Comparison of ENCODE assay signal across 8 mouse cellular contexts in genomic region chr10:7681343-7682025, GRCm38 (mm10). TPM values are rescaled to one million over a fixed set of nuclear protein-coding genes. Genes with fewer than 3 reads are reported as not detected.
DNase-seq lines count a peak whose midpoint lies in the region; ATAC-seq lines count a peak whose summit lies in the region.

No protein-coding gene starts in this region.

- no peaks in the 10 kb centered on the region for H3K27me3 ChIP-seq in hindbrain, embryonic 10.5 days (ENCODE audit: insufficient read depth, poor library complexity, severe bottlenecking)

- H3K27ac ChIP-seq in hindbrain, embryonic 10.5 days: peak overlapping the region; percentile 99

- peak; percentile 85 for DNase-seq in Muller cell, postnatal 12 days (ENCODE audit: inconsistent ontology term)
- peak; percentile 76 for DNase-seq in cerebellum, adult 9-11 months
- peak; percentile 79 for DNase-seq in hindbrain, embryonic 10.5 days (ENCODE audit: low spot score)
- peak; percentile 53 to 65 for DNase-seq in layer of hippocampus, postnatal 14 days (ENCODE audit: low spot score in 2 of 2)
- peak; percentile 83 for DNase-seq in lung, postnatal 10 days
- DNase-seq in ovary, postnatal 14 days (ENCODE audit: low spot score): peak; percentile 66
- DNase-seq in thymus, postnatal 10 days (ENCODE audit: low spot score in 2 of 2): peak; percentile 52 to 58

- peak overlapping the region; percentile 97 for H3K4me3 ChIP-seq in hindbrain, embryonic 10.5 days

- H3K4me1 ChIP-seq in hindbrain, embryonic 10.5 days (replicated peaks): peaks cover 31% of the 10 kb centered on the region

- peak; percentile 66 for ATAC-seq in frontal cortex, adult (ENCODE audit: low TSS enrichment)

- H3K36me3 ChIP-seq in hindbrain, embryonic 10.5 days: peaks cover 42% of the 10 kb centered on the region

- H3K9me3 ChIP-seq in hindbrain, embryonic 10.5 days: no peaks in the 10 kb centered on the region

- under 1% methylated on average over 64 of the region's 64 CpGs for WGBS in hindbrain, embryonic 10.5 days

RNA-seq across cellular contexts. Expression of gene Lats1, which starts 0.5 kb away (rescaled TPM):
- polyA plus RNA-seq in hindbrain, embryonic 10.5 days (2016; fragmentation: Nextera tagmentation; extraction: Ambion mirVana): 8.5 and 9.0 TPM in 2 replicates
- 10 to 100 TPM; 46.5 to 47.4 TPM for total RNA-seq in layer of hippocampus, postnatal 14 days (2021)

RNA-seq across cellular contexts. Expression of gene Pcmt1, which starts 0.5 kb away (rescaled TPM):
- 133 and 144 TPM in 2 replicates for polyA plus RNA-seq in hindbrain, embryonic 10.5 days (2016; fragmentation: Nextera tagmentation; extraction: Ambion mirVana)
- total RNA-seq in layer of hippocampus, postnatal 14 days (2021): 100 to 1,000 TPM; 145 TPM

RNA-seq across cellular contexts. Expression of gene Nup43, which starts 14.2 kb away (rescaled TPM):
- 66.4 and 85.0 TPM in 2 replicates for polyA plus RNA-seq in hindbrain, embryonic 10.5 days (2016; fragmentation: Nextera tagmentation; extraction: Ambion mirVana)
- 1 to 10 TPM; 4.1 to 4.7 TPM for total RNA-seq in layer of hippocampus, postnatal 14 days (2021)

RNA-seq across cellular contexts. Expression of gene Katna1, which starts 44.3 kb away (rescaled TPM):
- polyA plus RNA-seq in hindbrain, embryonic 10.5 days (2016; fragmentation: Nextera tagmentation; extraction: Ambion mirVana): 55.0 and 63.2 TPM in 2 replicates
- total RNA-seq in layer of hippocampus, postnatal 14 days (2021): 10 to 100 TPM; 14.1 to 15.0 TPM

Comparison
In these comparisons a context has a peak if more than half of its experiments do, and no peak if none do; other contexts are left out.
1. Peak in every context shown above with its lines: DNase-seq, ATAC-seq, H3K4me3 ChIP-seq and H3K27ac ChIP-seq.